ENCODE assay signal across 8 mouse cellular contexts in the genomic region with DNA sequence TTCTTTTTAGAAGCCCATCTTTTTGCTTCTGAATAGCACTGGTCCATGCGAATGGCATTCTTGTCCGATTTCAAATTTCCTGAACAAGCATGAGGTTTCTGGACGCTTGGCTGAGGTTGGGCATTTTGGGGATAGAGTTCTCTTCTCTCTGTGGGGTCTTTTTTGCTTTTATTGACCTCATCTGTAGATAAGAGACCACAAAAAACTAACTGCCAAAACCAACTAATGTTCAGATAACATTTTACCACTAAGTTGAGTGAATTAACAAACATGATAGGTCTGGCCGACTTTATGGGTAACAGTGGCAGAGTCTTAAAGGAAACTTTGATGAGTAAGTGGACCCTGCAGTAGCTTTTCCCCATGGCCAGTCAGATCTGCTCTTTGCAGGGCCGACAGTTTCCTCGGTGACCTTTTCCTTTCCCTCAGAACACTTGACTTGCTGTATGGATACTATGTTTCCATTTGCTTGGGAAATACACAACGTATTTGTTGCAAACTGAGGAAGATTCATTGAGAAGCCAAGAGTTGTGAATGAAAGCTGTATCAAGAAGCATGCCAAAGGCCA. TPM values are rescaled to one million over a fixed set of nuclear protein-coding genes. Genes with fewer than 3 reads are reported as not detected.
DNase-seq lines count a peak whose midpoint lies in the region; ATAC-seq and TF ChIP-seq lines count a peak whose summit lies in the region.

No protein-coding gene starts in this region.

- H3K79me2 ChIP-seq in CH12.LX (replicated peaks; ENCODE audit: control insufficient read depth, extremely low read depth, insufficient read depth, poor library complexity, severe bottlenecking) = no peaks in the 10 kb centered on the region; the same call in 1 of the 2 replicates

- H3K4me1 ChIP-seq in CH12.LX (ENCODE audit: control insufficient read depth in 1 of 2, insufficient read depth in 2 of 2) = peaks cover 6 to 25% of the 10 kb centered on the region in 2 experiments; a peak in 3 of 4 replicates
- H3K4me1 ChIP-seq in forebrain, embryonic 15.5 days = peaks cover 19% of the 10 kb centered on the region
- H3K4me1 ChIP-seq in liver, embryonic 16.5 days (ENCODE audit: control insufficient read depth, low read depth, low read length) = peaks cover 39% of the 10 kb centered on the region

- ATAC-seq in forebrain, embryonic 15.5 days (replicated peaks) = no peak
- ATAC-seq in liver, embryonic 16.5 days (ENCODE audit: low read depth) = no peak

- H3K9me3 ChIP-seq in CH12.LX (replicated peaks; ENCODE audit: low read length) = no peaks in the 10 kb centered on the region
- no peaks in the 10 kb centered on the region for H3K9me3 ChIP-seq in forebrain, embryonic 15.5 days
- no peaks in the 10 kb centered on the region for H3K9me3 ChIP-seq in liver, embryonic 16.5 days (replicated peaks; ENCODE audit: control insufficient read depth, low read length)

- peaks cover 0 to 7% of the 10 kb centered on the region in 2 experiments for H3K36me3 ChIP-seq in CH12.LX (replicated peaks in 1 of 2; ENCODE audit: control insufficient read depth in 1 of 2, insufficient read depth in 1 of 2, low read length in 1 of 2)
- no peaks in the 10 kb centered on the region for H3K36me3 ChIP-seq in forebrain, embryonic 15.5 days
- no peaks in the 10 kb centered on the region for H3K36me3 ChIP-seq in liver, embryonic 16.5 days (ENCODE audit: control insufficient read depth, insufficient read depth)

- DNase-seq in heart, adult 11 months = peak; percentile 82
- no peak for DNase-seq in heart, postnatal 4 days
- no peak for DNase-seq in CH12.LX (ENCODE audit: extremely low read depth)
- no peak for DNase-seq in gastrocnemius, adult 18-20 months (ENCODE audit: low spot score)
- DNase-seq in frontal cortex, postnatal 10 days (ENCODE audit: low spot score in 2 of 2) = no peak
- DNase-seq in B cell, adult 2 months = no peak

- 26% methylated on average over 7 of the region's 7 CpGs for WGBS in forebrain, embryonic 15.5 days
- WGBS in liver, embryonic 16.5 days (ENCODE audit: insufficient replicate concordance) = 9% methylated on average over 7 of the region's 7 CpGs

- in situ Hi-C loops in CH12.LX (cut with MboI; ENCODE audit: low pct_ligation_motif_present, low pct_unique_long_range_greater_than_20kb, low sequenced_read_pairs) = no loop called here

- TF ChIP-seq RAD21 in CH12.LX (IDR thresholded peaks at IDR 0.05; ENCODE audit: low read depth, low read length) = no peak

- H3K4me3 ChIP-seq in CH12.LX (replicated peaks in 1 of 3; ENCODE audit: low read depth in 2 of 3, low read length in 2 of 3, poor library complexity in 1 of 3) = peak overlapping the region; percentile 63 to 85 (median 79)
- H3K4me3 ChIP-seq in forebrain, embryonic 15.5 days = peak overlapping the region; percentile 74
- H3K4me3 ChIP-seq in liver, embryonic 16.5 days (ENCODE audit: low read depth, low read length) = peak overlapping the region; percentile 92

- H3K27ac ChIP-seq in CH12.LX (ENCODE audit: insufficient read depth, low read depth) = no peak overlapping the region
- H3K27ac ChIP-seq in forebrain, embryonic 15.5 days (replicated peaks) = no peak overlapping the region
- peak overlapping the region; percentile 90 for H3K27ac ChIP-seq in liver, embryonic 16.5 days (ENCODE audit: low read length)

- H3K27me3 ChIP-seq in CH12.LX (replicated peaks) = no peaks in the 10 kb centered on the region
- no peaks in the 10 kb centered on the region for H3K27me3 ChIP-seq in forebrain, embryonic 15.5 days
- no peaks in the 10 kb centered on the region for H3K27me3 ChIP-seq in liver, embryonic 16.5 days (ENCODE audit: control insufficient read depth, insufficient read depth, low read depth, low read length)

- no peak for TF ChIP-seq EP300 in CH12.LX (IDR thresholded peaks at IDR 0.05; ENCODE audit: low read length)

- TF ChIP-seq POLR2A in CH12.LX (IDR thresholded peaks at IDR 0.05; ENCODE audit: low read depth, low read length) = no peak

- dilution Hi-C loops in CH12.LX (cut with MboI; ENCODE audit: extremely low pct_ligation_motif_present, extremely low pct_unique_long_range_greater_than_20kb, low sequenced_read_pairs) = no loop called here

- peak overlapping the region; percentile 87 for H3K4me2 ChIP-seq in CH12.LX (ENCODE audit: insufficient read depth, low read depth, poor library complexity, severe bottlenecking)
- H3K4me2 ChIP-seq in forebrain, embryonic 15.5 days (replicated peaks) = peak overlapping the region; percentile 53
- peak overlapping the region; percentile 65 for H3K4me2 ChIP-seq in liver, embryonic 16.5 days (ENCODE audit: low read depth, low read length)

- H3K9ac ChIP-seq in CH12.LX (ENCODE audit: insufficient read depth, low read depth) = peak overlapping the region; percentile 99
- H3K9ac ChIP-seq in forebrain, embryonic 15.5 days (replicated peaks) = peak overlapping the region; percentile 82
- H3K9ac ChIP-seq in liver, embryonic 16.5 days (ENCODE audit: low read depth, low read length) = peak overlapping the region; percentile 93

- TF ChIP-seq CTCF in CH12.LX (conservative IDR thresholded peaks at IDR 0.05 in 1 of 2, IDR thresholded peaks at IDR 0.05 in 1 of 2; ENCODE audit: low read depth in 2 of 2, low read length in 2 of 2) = no peak

TF ChIP-seq in CH12.LX, 34 proteins besides CTCF, POLR2A, EP300 and RAD21:
- TF ChIP-seq ELF1 (IDR thresholded peaks at IDR 0.05; ENCODE audit: low read depth, low read length) = no peak
- no peak for TF ChIP-seq ZC3H11A (IDR thresholded peaks at IDR 0.05; ENCODE audit: low read depth, low read length)
- TF ChIP-seq ZKSCAN1 (IDR thresholded peaks at IDR 0.05; ENCODE audit: borderline replicate concordance, low read depth, low read length) = no peak
- no peak for TF ChIP-seq TBP (conservative IDR thresholded peaks at IDR 0.05; ENCODE audit: low read depth, low read length)
- no peak for TF ChIP-seq E2F4 (IDR thresholded peaks at IDR 0.05; ENCODE audit: insufficient replicate concordance, low read depth, low read length)
- no peak for TF ChIP-seq MAZ (IDR thresholded peaks at IDR 0.05; ENCODE audit: low read depth, low read length)
- TF ChIP-seq HCFC1 (IDR thresholded peaks at IDR 0.05; ENCODE audit: low read depth, low read length) = no peak

RNA-seq across cellular contexts. Expression of a gene that starts 1.0 kb away (rescaled TPM):
- total RNA-seq in heart, postnatal 4 days (2021) = 10 to 100 TPM; 22.2 to 24.2 TPM
- total RNA-seq in CH12.LX (2012; rRNA removed) (4.8 and 5.2 TPM in 2 replicates), CH12.LX (2014; rRNA removed) (3.6 and 4.0 TPM in 2 replicates)
- 5.0 and 8.5 TPM in 2 replicates for polyA plus RNA-seq in CH12.LX (2012; ENCODE audit: insufficient read length, low read depth)
- 3.5 and 3.7 TPM in 2 replicates for polyA plus RNA-seq in forebrain, embryonic 15.5 days (2015; fragmentation: Nextera tagmentation; extraction: Ambion mirVana)
- 1.4 and 1.5 TPM in 2 replicates for polyA plus RNA-seq in liver, embryonic 16.5 days (2015; fragmentation: Nextera tagmentation; extraction: Ambion mirVana)
- total RNA-seq in gastrocnemius, adult 18-20 months (2021) = 10 to 100 TPM; 43.0 to 52.5 TPM

RNA-seq across cellular contexts. Expression of a gene that starts 34.4 kb away (rescaled TPM):
- 100 to 1,000 TPM in 1 of 2 experiments, 10 to 100 TPM in 1; 96.8 to 100 TPM for total RNA-seq in heart, postnatal 4 days (2021)
- total RNA-seq in CH12.LX (2012; rRNA removed) (40.1 and 57.5 TPM in 2 replicates), CH12.LX (2014; rRNA removed) (121 and 122 TPM in 2 replicates)
- polyA plus RNA-seq in CH12.LX (2012; ENCODE audit: insufficient read length, low read depth) = 186 and 200 TPM in 2 replicates
- 82.1 and 84.7 TPM in 2 replicates for polyA plus RNA-seq in forebrain, embryonic 15.5 days (2015; fragmentation: Nextera tagmentation; extraction: Ambion mirVana)
- polyA plus RNA-seq in liver, embryonic 16.5 days (2015; fragmentation: Nextera tagmentation; extraction: Ambion mirVana) = 52.5 and 58.0 TPM in 2 replicates
- 100 to 1,000 TPM; 183 to 237 TPM for total RNA-seq in gastrocnemius, adult 18-20 months (2021)

RNA-seq across cellular contexts. Expression of a gene that starts 34.5 kb away (rescaled TPM):
- 10 to 100 TPM; 49.8 to 52.8 TPM for total RNA-seq in heart, postnatal 4 days (2021)
- total RNA-seq in CH12.LX (2012; rRNA removed) (72.4 and 78.5 TPM in 2 replicates), CH12.LX (2014; rRNA removed) (104 and 113 TPM in 2 replicates)
- 71.2 and 75.0 TPM in 2 replicates for polyA plus RNA-seq in CH12.LX (2012; ENCODE audit: insufficient read length, low read depth)
- polyA plus RNA-seq in forebrain, embryonic 15.5 days (2015; fragmentation: Nextera tagmentation; extraction: Ambion mirVana) = 91.2 and 107 TPM in 2 replicates
- 24.8 and 25.4 TPM in 2 replicates for polyA plus RNA-seq in liver, embryonic 16.5 days (2015; fragmentation: Nextera tagmentation; extraction: Ambion mirVana)
- total RNA-seq in gastrocnemius, adult 18-20 months (2021) = 10 to 100 TPM; 19.1 to 30.1 TPM
